Mouse (Mus musculus): ENCODE measurements around the gene Pgd.
"Not testable (repeated sequence)": the region's sequence is repeated elsewhere in the genome, so short reads cannot be mapped to it uniquely, and the experiment has no call there.

Gene Pgd

DNA sequence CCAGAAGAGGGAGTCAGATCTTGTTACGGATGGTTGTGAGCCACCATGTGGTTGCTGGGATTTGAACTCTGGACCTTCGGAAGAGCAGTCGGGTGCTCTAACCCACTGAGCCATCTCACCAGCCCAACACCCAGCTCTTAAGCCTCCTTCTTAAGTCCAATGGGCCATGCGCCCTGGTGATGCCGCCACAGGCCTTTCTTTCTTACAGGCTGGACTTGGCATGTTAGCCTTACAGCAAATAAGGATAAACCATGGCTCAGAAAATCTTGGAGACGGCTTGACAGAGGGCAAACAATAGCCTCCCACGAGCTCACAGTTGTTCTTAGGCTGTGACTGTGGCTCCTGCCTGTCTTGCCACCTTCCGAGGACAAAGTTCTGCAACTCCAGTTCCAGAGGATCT is 3.4 kb upstream of the Pgd start:
- in situ Hi-C loops (cut with MboI; ENCODE audit: low sequenced_read_pairs) = not testable (repeated sequence)

DNA sequence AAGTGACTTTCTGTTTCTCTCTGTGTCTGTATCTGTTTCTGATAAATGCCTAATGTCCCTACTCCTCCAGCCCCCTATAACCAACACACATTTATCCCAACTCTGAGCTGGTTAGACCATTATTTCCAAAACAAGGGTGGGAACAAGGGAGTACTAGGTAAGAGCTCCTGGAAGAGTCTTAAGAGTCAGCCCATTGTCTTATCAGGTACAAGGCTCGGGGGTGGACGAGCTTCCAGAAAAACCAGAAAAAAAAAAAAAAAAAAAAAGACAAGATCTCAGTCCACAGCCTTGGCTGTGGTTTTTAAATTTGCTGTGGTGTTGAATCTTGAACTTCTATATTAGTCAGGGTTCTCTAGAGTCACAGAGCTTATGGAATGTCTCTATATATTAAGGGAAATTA is 1.4 kb upstream of the Pgd start:
- in situ Hi-C loops (cut with MboI; ENCODE audit: low sequenced_read_pairs) = no loop called here

DNA sequence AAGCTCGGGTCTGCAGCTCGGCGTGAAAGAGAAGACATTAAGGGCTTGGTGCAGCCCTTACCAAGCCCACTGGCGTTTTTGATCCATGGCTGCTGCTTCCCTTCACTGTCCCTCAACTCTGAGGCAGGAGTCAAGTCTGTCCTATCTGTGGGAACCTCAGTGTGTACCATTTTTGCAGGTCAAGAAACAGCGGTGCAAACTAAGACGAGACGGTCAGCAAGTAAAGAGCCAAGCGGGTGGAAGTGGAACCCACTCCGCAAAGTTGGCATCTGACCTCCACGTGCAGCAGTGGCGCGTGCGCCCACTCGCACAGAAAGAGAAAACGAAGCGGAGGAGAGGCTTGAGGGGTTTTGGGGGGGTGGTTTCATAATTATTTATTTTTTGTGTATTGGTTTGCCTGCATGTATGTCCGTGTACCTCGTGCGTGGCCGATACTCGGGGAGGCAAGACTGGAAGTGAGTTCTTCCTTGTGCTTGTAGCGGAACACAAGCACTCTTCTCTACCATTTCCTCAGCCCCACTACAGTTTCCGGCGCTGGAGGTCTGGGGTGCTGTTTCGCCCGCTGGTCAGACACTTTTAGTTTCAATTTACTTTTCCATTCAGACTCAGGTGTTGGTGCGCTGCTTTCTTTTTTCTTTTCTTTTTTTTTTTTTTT is 513 bp upstream of the Pgd start:
- in situ Hi-C loops (cut with MboI; ENCODE audit: low sequenced_read_pairs) = no loop called here

- in situ Hi-C loops (cut with MboI; ENCODE audit: low sequenced_read_pairs) = no loop called here
Observed at GRCm38 (mm10) chr4:149164150-149164549, 2.4 kb downstream of the Pgd start.

DNA sequence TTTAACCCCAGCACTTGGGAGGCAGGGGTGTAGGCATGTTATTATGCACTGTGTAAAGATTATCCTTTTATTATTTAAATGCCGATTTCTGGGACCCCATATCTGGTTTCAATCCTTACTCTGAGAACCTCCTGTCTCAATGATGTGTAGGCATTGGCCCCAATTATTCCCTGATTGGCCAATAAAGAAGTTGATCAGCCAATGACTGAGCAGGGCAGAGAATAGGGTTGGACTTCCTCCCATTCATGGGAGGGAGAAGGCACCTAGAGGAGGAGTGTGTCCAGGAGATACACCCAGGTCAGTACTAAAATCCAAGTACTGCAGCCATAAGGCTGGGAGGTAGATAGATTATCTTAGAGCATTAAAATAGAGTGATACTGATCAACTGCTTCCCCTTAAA is 3.4 kb downstream of the Pgd start:
- in situ Hi-C loops (cut with MboI; ENCODE audit: low sequenced_read_pairs) = no loop called here

DNA sequence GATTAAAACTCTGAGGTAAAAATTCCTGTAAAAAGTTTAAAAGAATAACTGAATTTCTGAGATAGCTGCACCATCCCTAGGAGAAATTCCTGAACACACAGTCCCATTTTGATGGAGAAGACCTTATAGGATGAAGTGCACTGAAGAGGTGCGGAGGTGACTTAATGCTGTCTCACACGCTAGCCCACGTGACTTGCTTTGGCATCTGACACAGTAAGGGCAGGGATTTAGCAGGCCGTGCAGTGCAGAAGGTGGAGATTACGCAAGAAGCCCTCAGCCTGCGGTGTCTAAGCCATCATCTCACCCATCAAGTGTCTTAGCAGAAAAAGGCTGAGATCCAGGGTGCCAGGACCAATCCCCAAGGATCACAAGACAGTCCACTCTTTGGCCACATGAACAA is 5.4 kb downstream of the Pgd start:
- in situ Hi-C loops (cut with MboI; ENCODE audit: low sequenced_read_pairs) = no loop called here

GRCm38 (mm10) chr4:149159891-149160290 is 6.7 kb downstream of the Pgd start:
- in situ Hi-C loops (cut with MboI; ENCODE audit: low sequenced_read_pairs) = no loop called here

- in situ Hi-C loops (cut with MboI; ENCODE audit: low sequenced_read_pairs) = no loop called here
Observed at GRCm38 (mm10) chr4:149159203-149159602, 7.4 kb downstream of the Pgd start.

- in situ Hi-C loops (cut with MboI; ENCODE audit: low sequenced_read_pairs) = no loop called here
Observed at GRCm38 (mm10) chr4:149157415-149157973, 9.1 kb downstream of the Pgd start.

DNA sequence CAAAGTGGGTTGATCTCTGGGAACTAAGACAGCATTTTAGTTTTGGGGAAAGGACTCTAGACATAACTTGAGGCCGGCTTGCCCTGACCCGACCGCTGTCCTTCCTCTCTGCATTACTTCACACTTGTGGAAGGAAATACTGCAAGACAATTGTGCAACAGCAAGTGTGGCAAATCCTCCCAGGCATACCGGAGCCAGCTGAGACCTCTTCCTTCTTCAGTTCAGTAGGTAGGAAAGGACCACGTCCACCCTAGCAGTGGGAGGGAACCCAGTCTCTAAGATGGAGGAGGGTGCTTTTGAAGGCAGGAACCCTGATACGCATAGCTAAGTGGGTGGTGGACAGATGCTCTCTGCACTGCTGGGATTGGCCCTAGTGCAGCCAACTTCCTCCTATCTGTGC is 10.9 kb downstream of the Pgd start:
- in situ Hi-C loops (cut with MboI; ENCODE audit: low sequenced_read_pairs) = no loop called here

DNA sequence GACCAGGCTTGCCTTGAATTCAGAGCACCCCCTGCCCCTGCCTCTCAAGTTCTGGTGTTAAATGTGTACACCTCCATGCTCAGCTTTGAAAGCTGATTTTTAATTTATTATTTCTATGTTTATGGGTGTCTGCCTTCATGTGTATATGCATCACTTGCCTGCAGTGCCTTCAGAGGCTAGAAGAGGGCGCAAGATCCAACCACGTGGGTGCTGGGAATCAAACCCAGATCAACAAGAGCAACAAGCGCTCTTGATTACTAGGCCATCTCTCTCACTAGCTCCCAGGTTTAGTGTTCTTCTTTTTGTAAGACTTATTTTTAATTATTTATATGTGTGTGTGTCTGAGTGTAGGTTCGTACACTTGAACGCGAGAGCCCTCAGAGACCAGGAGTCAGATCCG is 11.7 kb downstream of the Pgd start:
- in situ Hi-C loops (cut with MboI; ENCODE audit: low sequenced_read_pairs) = no loop called here

DNA sequence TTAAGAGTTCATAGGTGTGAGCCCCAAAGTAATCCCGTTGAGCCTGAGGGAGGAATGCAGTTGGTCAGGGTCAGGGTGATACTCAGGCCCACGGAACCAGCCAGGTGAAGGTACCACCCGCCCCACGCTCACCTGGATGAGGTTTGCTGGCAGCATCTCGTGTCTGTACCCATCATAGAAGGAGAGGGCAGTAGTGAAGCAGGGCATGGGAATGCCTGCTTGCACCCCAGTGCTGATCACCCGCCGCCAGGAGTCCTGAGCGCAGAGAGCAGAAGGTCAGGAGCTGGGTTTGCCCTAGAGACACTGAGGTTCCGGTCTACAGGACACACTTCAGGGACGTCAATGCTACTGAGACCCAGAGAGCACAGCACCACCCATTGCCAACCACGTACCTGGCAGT is 15.8 kb downstream of the Pgd start:
- in situ Hi-C loops (cut with MboI; ENCODE audit: low sequenced_read_pairs) = no loop called here

DNA sequence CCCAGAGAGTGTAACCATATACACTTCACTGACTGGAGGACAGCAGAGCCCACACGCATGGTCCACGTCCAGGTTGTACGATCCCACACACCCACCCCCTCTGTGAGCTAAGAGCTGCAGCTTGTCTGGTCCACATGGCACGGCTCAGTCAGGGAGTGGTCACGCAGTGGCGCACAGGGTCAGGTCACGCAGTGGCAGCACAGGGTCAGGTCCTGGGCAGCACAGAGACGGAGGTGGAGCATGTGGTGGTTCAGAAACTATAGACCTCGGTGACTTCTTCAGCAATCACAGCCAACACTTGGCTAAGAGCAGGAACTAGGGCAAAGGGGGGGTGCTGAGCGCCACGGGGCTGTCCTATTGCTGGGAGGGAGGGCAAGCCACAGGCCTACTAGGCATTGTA is 16.3 kb downstream of the Pgd start:
- in situ Hi-C loops (cut with MboI; ENCODE audit: low sequenced_read_pairs) = no loop called here

DNA sequence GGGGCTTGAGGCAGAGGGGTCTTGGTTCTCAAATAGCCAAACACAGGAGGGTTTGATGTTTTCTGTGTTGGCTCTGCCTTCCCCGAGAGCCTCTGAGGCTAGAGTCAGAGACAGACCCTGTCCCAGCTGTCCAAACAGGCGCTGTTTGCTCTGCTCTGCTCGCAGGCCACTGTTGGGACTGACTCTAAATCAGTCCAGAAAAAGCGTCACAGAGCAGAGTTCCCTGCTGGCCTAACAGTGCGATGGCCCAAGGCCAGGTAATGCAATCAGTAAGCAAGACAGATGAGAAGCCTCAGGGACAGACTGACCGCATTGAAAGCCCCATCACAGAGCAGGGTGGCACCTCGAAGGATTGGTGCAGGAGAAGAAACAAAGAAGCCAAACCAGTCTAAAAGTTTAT is 17.0 kb downstream of the Pgd start:
- in situ Hi-C loops (cut with MboI; ENCODE audit: low sequenced_read_pairs) = loop anchor here (10.0 kb wide), 1 partner anchor 395 kb away; no protein-coding TSS in a partner anchor

- in situ Hi-C loops (cut with MboI; ENCODE audit: low sequenced_read_pairs) = loop anchor here (10.0 kb wide), 1 partner anchor 396 kb away; no protein-coding TSS in a partner anchor
Observed at GRCm38 (mm10) chr4:149149196-149149595, 17.4 kb downstream of the Pgd start.

GRCm38 (mm10) chr4:149148084-149148483 is 18.5 kb downstream of the Pgd start:
- in situ Hi-C loops (cut with MboI; ENCODE audit: low sequenced_read_pairs) = loop anchor here (10.0 kb wide), 1 partner anchor 397 kb away; no protein-coding TSS in a partner anchor

DNA sequence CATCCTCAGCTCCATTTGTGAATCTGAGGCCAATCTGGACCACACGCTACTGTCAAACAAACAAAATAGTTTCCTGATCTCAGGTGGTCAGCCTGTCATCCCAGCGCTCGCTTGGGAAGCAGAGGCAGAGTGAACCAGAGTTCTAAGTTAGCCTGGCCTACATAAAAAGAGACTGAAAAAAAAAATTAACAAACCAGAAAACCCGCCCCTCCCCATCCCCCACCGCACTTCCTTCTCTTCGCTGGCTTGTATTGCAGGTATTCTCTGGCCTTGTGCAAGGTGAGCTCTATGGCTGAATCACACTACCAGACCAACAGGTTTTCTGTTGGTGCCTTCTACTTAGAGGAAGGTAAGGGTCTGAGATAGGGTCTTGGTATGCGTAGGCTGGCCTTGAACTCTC is 19.0 kb downstream of the Pgd start:
- in situ Hi-C loops (cut with MboI; ENCODE audit: low sequenced_read_pairs) = loop anchor here (10.0 kb wide), 1 partner anchor 397 kb away; no protein-coding TSS in a partner anchor

DNA sequence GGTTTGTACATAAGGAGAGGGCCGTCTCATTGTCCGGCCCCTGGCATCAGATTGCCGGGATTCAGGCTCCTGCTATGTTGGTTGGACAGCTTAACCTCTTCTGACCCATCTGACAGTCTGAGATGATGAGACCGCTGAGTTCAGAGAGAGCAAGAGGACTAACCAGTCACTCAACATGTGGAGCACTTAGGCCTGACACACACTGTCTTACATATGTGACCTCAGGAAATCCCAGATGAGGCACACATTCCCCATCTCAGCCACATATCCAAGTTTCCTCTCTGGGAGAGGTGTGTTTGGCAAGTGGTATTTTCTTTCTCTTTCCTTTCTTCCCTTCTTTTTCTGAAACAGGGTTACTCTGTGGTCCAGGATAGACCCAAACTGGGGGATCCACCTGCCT is 21.4 kb downstream of the Pgd start:
- in situ Hi-C loops (cut with MboI; ENCODE audit: low sequenced_read_pairs) = loop anchor here (10.0 kb wide), 1 partner anchor 400 kb away; no protein-coding TSS in a partner anchor

DNA sequence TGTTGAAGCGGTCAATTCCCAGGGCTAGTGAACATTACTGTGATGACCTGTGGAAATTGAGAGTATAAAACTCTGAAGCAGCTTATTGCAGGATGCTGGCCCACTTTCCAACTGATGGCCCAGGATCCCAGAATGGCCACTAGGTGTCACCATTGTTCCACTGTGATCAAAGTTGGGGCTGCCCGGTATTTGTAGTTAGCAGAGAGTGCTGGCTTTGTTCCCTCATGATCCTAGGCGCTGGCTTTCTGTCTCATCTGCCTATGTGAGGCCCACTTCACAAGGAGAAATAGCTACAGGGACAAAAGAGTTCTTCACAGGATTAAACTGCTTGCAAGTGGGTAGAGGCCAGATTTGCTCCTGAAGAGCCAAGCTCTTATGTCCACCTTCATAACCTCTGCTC is 22.1 kb downstream of the Pgd start:
- in situ Hi-C loops (cut with MboI; ENCODE audit: low sequenced_read_pairs) = loop anchor here (10.0 kb wide), 1 partner anchor 400 kb away; no protein-coding TSS in a partner anchor

- in situ Hi-C loops (cut with MboI; ENCODE audit: low sequenced_read_pairs) = loop anchor here (10.0 kb wide), 1 partner anchor 401 kb away; no protein-coding TSS in a partner anchor
Observed at GRCm38 (mm10) chr4:149143594-149143993, 23.0 kb downstream of the Pgd start.

DNA sequence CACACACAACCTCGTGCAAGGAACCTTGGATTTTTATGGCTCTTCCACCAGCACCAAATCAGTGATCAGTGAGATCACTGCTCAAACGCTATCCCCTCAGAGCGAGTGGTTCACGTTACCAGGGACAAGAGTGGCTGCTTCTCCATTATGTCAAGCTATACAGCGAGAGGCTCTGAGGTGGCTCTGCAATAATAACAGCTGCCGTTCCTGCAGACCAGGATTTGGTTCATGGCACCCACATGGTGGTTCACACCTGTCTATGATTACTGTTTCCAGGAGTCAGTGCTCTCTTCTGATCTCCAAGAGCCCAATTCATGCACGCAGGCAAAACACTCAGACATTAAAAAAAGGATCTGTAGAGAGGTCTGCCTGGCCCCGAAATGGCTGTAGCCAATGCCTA is 28.1 kb downstream of the Pgd start:
- in situ Hi-C loops (cut with MboI; ENCODE audit: low sequenced_read_pairs) = no loop called here

- in situ Hi-C loops (cut with MboI; ENCODE audit: low sequenced_read_pairs) = no loop called here
Observed at GRCm38 (mm10) chr4:149136982-149137770, 29.4 kb downstream of the Pgd start, which contains the start of gene Cenps. Gene Cenps, minus strand, starts transcription at chr4:149137629.
